In the genomic region with DNA sequence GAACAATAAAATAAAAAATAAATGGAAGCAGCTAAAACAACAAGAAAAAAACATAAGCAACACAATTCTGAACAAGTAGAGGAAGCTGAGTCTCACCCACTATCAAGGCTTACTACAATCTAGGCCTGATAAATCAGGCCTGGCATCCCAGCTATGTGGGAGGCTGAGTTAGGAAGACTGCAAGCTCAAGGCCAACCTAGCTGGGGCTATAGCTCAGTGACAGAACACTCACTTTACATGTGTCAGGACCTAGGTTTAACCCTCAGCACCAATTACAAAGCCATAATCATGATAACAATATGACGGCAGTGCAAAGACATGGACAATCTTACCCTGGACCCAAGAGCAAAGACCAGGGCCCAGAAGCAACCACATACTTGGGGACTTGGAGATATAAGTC, we compare ENCODE assay signal across 29 mouse cellular contexts. TPM values are rescaled to one million over a fixed set of nuclear protein-coding genes. Genes with fewer than 3 reads are reported as not detected.
DNase-seq lines count a peak whose midpoint lies in the region; ATAC-seq and TF ChIP-seq lines count a peak whose summit lies in the region.
"Had no signal": no experiment of that assay in that cellular context is flagged by ENCODE, and none has a peak within 500 bp of the region (broad histone marks: within the 10 kb centered on the region; RNA-seq: fewer than 3 reads in every experiment).

No protein-coding gene starts in this region.

- peak; percentile 23 for DNase-seq in adrenal gland, postnatal 25 days
- DNase-seq in adrenal gland, postnatal 10 days = no peak
- no peak for DNase-seq in heart, adult 18-20 months
- DNase-seq in retina, embryonic 14.5 days (ENCODE audit: low spot score) = no peak
- DNase-seq: cerebellum, adult 18-20 months; cerebellum, adult 9-10 months; cerebellum, postnatal 14 days; gastrocnemius, postnatal 10 days; gastrocnemius, postnatal 36 days; kidney, adult 2 months had no signal

- H3K27ac ChIP-seq in heart, embryonic 12.5 days (ENCODE audit: poor library complexity, severe bottlenecking) = no peak overlapping the region
- H3K27ac ChIP-seq in intestine, postnatal 0 days (ENCODE audit: low read depth, low read length) = no peak overlapping the region
- H3K27ac ChIP-seq: forebrain, embryonic 10.5 days; forebrain, embryonic 13.5 days; hindbrain, embryonic 12.5 days; hindbrain, embryonic 15.5 days had no signal

- WGBS in heart, embryonic 12.5 days = 26% methylated on average over 1 of the region's 1 CpGs
- WGBS in intestine, postnatal 0 days = 50% methylated on average over 1 of the region's 1 CpGs

- H3K9me3 ChIP-seq in heart, embryonic 12.5 days (replicated peaks) = no peaks in the 10 kb centered on the region
- H3K9me3 ChIP-seq in intestine, postnatal 0 days (ENCODE audit: control insufficient read depth) = no peaks in the 10 kb centered on the region
- H3K9me3 ChIP-seq: forebrain, embryonic 10.5 days; forebrain, embryonic 13.5 days; hindbrain, embryonic 12.5 days; hindbrain, embryonic 15.5 days had no signal

- peaks cover 56% of the 10 kb centered on the region for H3K4me1 ChIP-seq in heart, embryonic 12.5 days (replicated peaks)
- 0 out of 2 replicates have a peak, but pooled peaks cover 4% of the 10 kb centered on the region for H3K4me1 ChIP-seq in intestine, postnatal 0 days (replicated peaks; ENCODE audit: control insufficient read depth, insufficient read depth, low read length)

- no peak for ATAC-seq in heart, embryonic 12.5 days (ENCODE audit: insufficient number of reproducible peaks, low FRiP score)
- ATAC-seq in intestine, postnatal 0 days = peak; percentile 52
- ATAC-seq: CD4-positive, CD25-positive, alpha-beta regulatory T cell, adult 4 months; forebrain, embryonic 13.5 days; forebrain, embryonic 16.5 days had no signal

- H3K4me2 ChIP-seq in heart, embryonic 12.5 days = peak overlapping the region; percentile 13; the same call in 1 of the 2 replicates
- no peak overlapping the region for H3K4me2 ChIP-seq in intestine, postnatal 0 days (replicated peaks; ENCODE audit: low read depth)
- H3K4me2 ChIP-seq: forebrain, embryonic 13.5 days; hindbrain, embryonic 12.5 days; hindbrain, embryonic 15.5 days had no signal

- no peak overlapping the region for H3K9ac ChIP-seq in heart, embryonic 12.5 days
- H3K9ac ChIP-seq in intestine, postnatal 0 days (ENCODE audit: low read depth, low read length) = no peak overlapping the region
- H3K9ac ChIP-seq: forebrain, embryonic 13.5 days; hindbrain, embryonic 12.5 days; hindbrain, embryonic 15.5 days had no signal

- H3K4me3 ChIP-seq in heart, embryonic 12.5 days = no peak overlapping the region
- no peak overlapping the region for H3K4me3 ChIP-seq in intestine, postnatal 0 days (ENCODE audit: low read depth, low read length)
- H3K4me3 ChIP-seq: forebrain, embryonic 10.5 days; forebrain, embryonic 13.5 days; hindbrain, embryonic 12.5 days; hindbrain, embryonic 15.5 days had no signal

- TF ChIP-seq CTCF in intestine, postnatal 0 days (IDR thresholded peaks at IDR 0.05; ENCODE audit: low read depth) = no peak

- H3K36me3 ChIP-seq in heart, embryonic 12.5 days = peaks cover 24% of the 10 kb centered on the region
- H3K36me3 ChIP-seq in intestine, postnatal 0 days (ENCODE audit: control insufficient read depth, insufficient read depth) = peaks cover 29% of the 10 kb centered on the region

- no peaks in the 10 kb centered on the region for H3K27me3 ChIP-seq in heart, embryonic 12.5 days (replicated peaks)
- H3K27me3 ChIP-seq in intestine, postnatal 0 days (replicated peaks; ENCODE audit: control insufficient read depth, insufficient read depth, low read length) = no peaks in the 10 kb centered on the region
- H3K27me3 ChIP-seq: forebrain, embryonic 13.5 days; hindbrain, embryonic 12.5 days; hindbrain, embryonic 15.5 days had no signal

RNA-seq across cellular contexts. Expression of a gene that starts 6.7 kb away (rescaled TPM):
- 76.0 and 82.7 TPM in 2 replicates for total RNA-seq in adrenal gland, postnatal 25 days (2021)
- total RNA-seq in adrenal gland, postnatal 10 days (2021) = 10 to 100 TPM; 64.3 to 72.7 TPM
- 69.7 and 69.9 TPM in 2 replicates for polyA plus RNA-seq in heart, embryonic 12.5 days (2016; fragmentation: Nextera tagmentation; extraction: Ambion mirVana)
- 10 to 100 TPM; 31.1 to 32.8 TPM for total RNA-seq in heart, adult 18-20 months (2021)
- 106 and 113 TPM in 2 replicates for polyA plus RNA-seq in intestine, postnatal 0 days (2015; fragmentation: Nextera tagmentation; extraction: Ambion mirVana)

RNA-seq across cellular contexts. Expression of a gene that starts 41.7 kb away (rescaled TPM):
- 0.64 TPM in 1 of 2 replicates, not detected in the other for total RNA-seq in adrenal gland, postnatal 25 days (2021)
- under 1 TPM in 1 of 2 experiments, not detected in 1; 0.45 TPM for total RNA-seq in adrenal gland, postnatal 10 days (2021)
- 0.63 and 0.79 TPM in 2 replicates for polyA plus RNA-seq in heart, embryonic 12.5 days (2016; fragmentation: Nextera tagmentation; extraction: Ambion mirVana)
- total RNA-seq in heart, adult 18-20 months (2021) = not detected
- polyA plus RNA-seq in intestine, postnatal 0 days (2015; fragmentation: Nextera tagmentation; extraction: Ambion mirVana) = 2.3 and 3.7 TPM in 2 replicates
- total RNA-seq: gastrocnemius, adult 18-20 months; gastrocnemius, postnatal 10 days; gastrocnemius, postnatal 36 days; granulocyte monocyte progenitor cell, adult 5-6 weeks; heart, postnatal 25 days; hematopoietic stem cell, adult 5-6 weeks; MEL had no signal
- polyA plus RNA-seq: C2C12; CD4-positive, CD25-positive, alpha-beta regulatory T cell, adult 4 months; embryonic facial prominence, embryonic 14.5 days; forebrain, embryonic 10.5 days; heart, embryonic 14.5 days; hindbrain, embryonic 12.5 days; intestine, embryonic 14.5 days; kidney, adult 2 months had no signal

RNA-seq across cellular contexts. Expression of a gene that starts 52.3 kb away (rescaled TPM):
- not detected in 2 replicates for total RNA-seq in adrenal gland, postnatal 25 days (2021)
- total RNA-seq in adrenal gland, postnatal 10 days (2021) = not detected
- not detected in 2 replicates for polyA plus RNA-seq in heart, embryonic 12.5 days (2016; fragmentation: Nextera tagmentation; extraction: Ambion mirVana)
- total RNA-seq in heart, adult 18-20 months (2021) = not detected
- polyA plus RNA-seq in intestine, postnatal 0 days (2015; fragmentation: Nextera tagmentation; extraction: Ambion mirVana) = not detected in 2 replicates
- total RNA-seq: gastrocnemius, adult 18-20 months; gastrocnemius, postnatal 10 days; gastrocnemius, postnatal 36 days; granulocyte monocyte progenitor cell, adult 5-6 weeks; heart, postnatal 25 days; hematopoietic stem cell, adult 5-6 weeks; MEL had no signal
- polyA plus RNA-seq: C2C12; CD4-positive, CD25-positive, alpha-beta regulatory T cell, adult 4 months; embryonic facial prominence, embryonic 11.5 days; embryonic facial prominence, embryonic 14.5 days; forebrain, embryonic 10.5 days; forebrain, embryonic 13.5 days; forebrain, embryonic 16.5 days; heart, embryonic 14.5 days; heart, postnatal 0 days; hindbrain, embryonic 12.5 days; hindbrain, embryonic 15.5 days; intestine, embryonic 14.5 days; kidney, adult 2 months had no signal

RNA-seq across cellular contexts. Expression of a gene that starts 58.6 kb away (rescaled TPM):
- total RNA-seq in adrenal gland, postnatal 25 days (2021) = 0.12 TPM in 1 of 2 replicates, not detected in the other
- total RNA-seq in adrenal gland, postnatal 10 days (2021) = under 1 TPM; 0.12 to 0.39 TPM
- polyA plus RNA-seq in heart, embryonic 12.5 days (2016; fragmentation: Nextera tagmentation; extraction: Ambion mirVana) = 2.5 and 3.4 TPM in 2 replicates
- total RNA-seq in heart, adult 18-20 months (2021) = under 1 TPM; 0.77 to 0.79 TPM
- 0.03 and 0.09 TPM in 2 replicates for polyA plus RNA-seq in intestine, postnatal 0 days (2015; fragmentation: Nextera tagmentation; extraction: Ambion mirVana)
- total RNA-seq: gastrocnemius, postnatal 36 days; granulocyte monocyte progenitor cell, adult 5-6 weeks; hematopoietic stem cell, adult 5-6 weeks; MEL had no signal
- polyA plus RNA-seq: C2C12; CD4-positive, CD25-positive, alpha-beta regulatory T cell, adult 4 months; intestine, embryonic 14.5 days had no signal
